Mouse (Mus musculus): ENCODE results near the gene Ptprn2. TPM values are rescaled to one million over a fixed set of nuclear protein-coding genes. Genes with fewer than 3 reads are reported as not detected.

The Ptprn2 gene
- polyA plus RNA-seq, 1 experiment: 0.37 TPM

GRCm38 (mm10) chr12:116528861-116529260 is 43.3 kb downstream of the Ptprn2 start:
- no peaks in the 10 kb centered on the region for H3K9me3 ChIP-seq (replicated peaks; ENCODE audit: control insufficient read depth, insufficient read depth, low read length, poor library complexity, severe bottlenecking)

GRCm38 (mm10) chr12:116533281-116533680 is 47.8 kb downstream of the Ptprn2 start:
- Histone ChIP-seq H3K9me3 (replicated peaks; ENCODE audit: control insufficient read depth, insufficient read depth, low read length, poor library complexity, severe bottlenecking) (no peaks in the 10 kb centered on the region), H3K9ac (ENCODE audit: low read depth, poor library complexity, severe bottlenecking) (no peak overlapping the region), H3K36me3 (ENCODE audit: control insufficient read depth, insufficient read depth, low read length, poor library complexity, severe bottlenecking) (no peaks in the 10 kb centered on the region), H3K4me1 (ENCODE audit: control insufficient read depth, insufficient read depth, low read length) (no peaks in the 10 kb centered on the region), H3K27ac (ENCODE audit: insufficient read depth, low read length) (no peak overlapping the region), H3K4me3 (ENCODE audit: low read depth, low read length) (no peak overlapping the region), H3K27me3 (ENCODE audit: control insufficient read depth, insufficient read depth, low read length, poor library complexity, severe bottlenecking) (no peaks in the 10 kb centered on the region)
- no peak for TF ChIP-seq EP300 (IDR thresholded peaks at IDR 0.05; ENCODE audit: insufficient read depth, low read depth, low read length)
- no peak for TF ChIP-seq CTCF (IDR thresholded peaks at IDR 0.05; ENCODE audit: low read depth, low read length)
- no peak for TF ChIP-seq POLR2A (IDR thresholded peaks at IDR 0.05; ENCODE audit: insufficient read depth, low read length)

More at GRCm38 (mm10) chr12:116528861-116529260, 43.3 kb downstream of the Ptprn2 start:
- Histone ChIP-seq H3K4me1 (ENCODE audit: control insufficient read depth, insufficient read depth, low read length) (no peaks in the 10 kb centered on the region), H3K27ac (ENCODE audit: insufficient read depth, low read length) (no peak overlapping the region), H3K27me3 (ENCODE audit: control insufficient read depth, insufficient read depth, low read length, poor library complexity, severe bottlenecking) (no peaks in the 10 kb centered on the region; the same call in 1 of the 2 replicates), H3K9ac (ENCODE audit: low read depth, poor library complexity, severe bottlenecking) (no peak overlapping the region), H3K4me3 (ENCODE audit: low read depth, low read length) (no peak overlapping the region), H3K36me3 (ENCODE audit: control insufficient read depth, insufficient read depth, low read length, poor library complexity, severe bottlenecking) (no peaks in the 10 kb centered on the region)
- no peak for TF ChIP-seq POLR2A (IDR thresholded peaks at IDR 0.05; ENCODE audit: insufficient read depth, low read length)
- no peak for TF ChIP-seq CTCF (IDR thresholded peaks at IDR 0.05; ENCODE audit: low read depth, low read length)
- no peak for TF ChIP-seq EP300 (IDR thresholded peaks at IDR 0.05; ENCODE audit: insufficient read depth, low read depth, low read length)

GRCm38 (mm10) chr12:116539305-116539704 is 53.8 kb downstream of the Ptprn2 start:
- Histone ChIP-seq H3K27me3 (ENCODE audit: control insufficient read depth, insufficient read depth, low read length, poor library complexity, severe bottlenecking) (no peaks in the 10 kb centered on the region), H3K4me1 (ENCODE audit: control insufficient read depth, insufficient read depth, low read length) (no peaks in the 10 kb centered on the region), H3K9me3 (replicated peaks; ENCODE audit: control insufficient read depth, insufficient read depth, low read length, poor library complexity, severe bottlenecking) (no peaks in the 10 kb centered on the region), H3K9ac (ENCODE audit: low read depth, poor library complexity, severe bottlenecking) (no peak overlapping the region), H3K36me3 (ENCODE audit: control insufficient read depth, insufficient read depth, low read length, poor library complexity, severe bottlenecking) (no peaks in the 10 kb centered on the region), H3K27ac (ENCODE audit: insufficient read depth, low read length) (no peak overlapping the region), H3K4me3 (ENCODE audit: low read depth, low read length) (no peak overlapping the region)
- no peak for TF ChIP-seq POLR2A (IDR thresholded peaks at IDR 0.05; ENCODE audit: insufficient read depth, low read length)
- TF ChIP-seq EP300 (IDR thresholded peaks at IDR 0.05; ENCODE audit: insufficient read depth, low read depth, low read length): no peak
- TF ChIP-seq CTCF (IDR thresholded peaks at IDR 0.05; ENCODE audit: low read depth, low read length): no peak

GRCm38 (mm10) chr12:116540608-116541007 is 55.1 kb downstream of the Ptprn2 start:
- TF ChIP-seq EP300 (IDR thresholded peaks at IDR 0.05; ENCODE audit: insufficient read depth, low read depth, low read length) (no peak), POLR2A (IDR thresholded peaks at IDR 0.05; ENCODE audit: insufficient read depth, low read length) (no peak), CTCF (IDR thresholded peaks at IDR 0.05; ENCODE audit: low read depth, low read length) (no peak)
- Histone ChIP-seq H3K27me3 (ENCODE audit: control insufficient read depth, insufficient read depth, low read length, poor library complexity, severe bottlenecking) (no peaks in the 10 kb centered on the region), H3K36me3 (ENCODE audit: control insufficient read depth, insufficient read depth, low read length, poor library complexity, severe bottlenecking) (no peaks in the 10 kb centered on the region), H3K4me3 (ENCODE audit: low read depth, low read length) (no peak overlapping the region), H3K27ac (ENCODE audit: insufficient read depth, low read length) (no peak overlapping the region), H3K9me3 (replicated peaks; ENCODE audit: control insufficient read depth, insufficient read depth, low read length, poor library complexity, severe bottlenecking) (no peaks in the 10 kb centered on the region), H3K4me1 (ENCODE audit: control insufficient read depth, insufficient read depth, low read length) (no peaks in the 10 kb centered on the region), H3K9ac (ENCODE audit: low read depth, poor library complexity, severe bottlenecking) (no peak overlapping the region)

- Histone ChIP-seq H3K9me3 (replicated peaks; ENCODE audit: control insufficient read depth, insufficient read depth, low read length, poor library complexity, severe bottlenecking) (no peaks in the 10 kb centered on the region), H3K36me3 (ENCODE audit: control insufficient read depth, insufficient read depth, low read length, poor library complexity, severe bottlenecking) (no peaks in the 10 kb centered on the region), H3K9ac (ENCODE audit: low read depth, poor library complexity, severe bottlenecking) (no peak overlapping the region), H3K27ac (ENCODE audit: insufficient read depth, low read length) (no peak overlapping the region), H3K4me1 (ENCODE audit: control insufficient read depth, insufficient read depth, low read length) (no peaks in the 10 kb centered on the region), H3K4me3 (ENCODE audit: low read depth, low read length) (no peak overlapping the region), H3K27me3 (ENCODE audit: control insufficient read depth, insufficient read depth, low read length, poor library complexity, severe bottlenecking) (no peaks in the 10 kb centered on the region)
- TF ChIP-seq POLR2A (IDR thresholded peaks at IDR 0.05; ENCODE audit: insufficient read depth, low read length) (no peak), CTCF (IDR thresholded peaks at IDR 0.05; ENCODE audit: low read depth, low read length) (no peak), EP300 (IDR thresholded peaks at IDR 0.05; ENCODE audit: insufficient read depth, low read depth, low read length) (no peak)
Observed at GRCm38 (mm10) chr12:116550031-116550430, 64.5 kb downstream of the Ptprn2 start.

GRCm38 (mm10) chr12:116551516-116551915 is 66.0 kb downstream of the Ptprn2 start:
- Histone ChIP-seq H3K27ac (ENCODE audit: insufficient read depth, low read length) (no peak overlapping the region), H3K27me3 (ENCODE audit: control insufficient read depth, insufficient read depth, low read length, poor library complexity, severe bottlenecking) (no peaks in the 10 kb centered on the region), H3K9me3 (replicated peaks; ENCODE audit: control insufficient read depth, insufficient read depth, low read length, poor library complexity, severe bottlenecking) (no peaks in the 10 kb centered on the region), H3K4me1 (ENCODE audit: control insufficient read depth, insufficient read depth, low read length) (no peaks in the 10 kb centered on the region), H3K36me3 (ENCODE audit: control insufficient read depth, insufficient read depth, low read length, poor library complexity, severe bottlenecking) (no peaks in the 10 kb centered on the region), H3K9ac (ENCODE audit: low read depth, poor library complexity, severe bottlenecking) (no peak overlapping the region), H3K4me3 (ENCODE audit: low read depth, low read length) (no peak overlapping the region)
- no peak for TF ChIP-seq POLR2A (IDR thresholded peaks at IDR 0.05; ENCODE audit: insufficient read depth, low read length)
- no peak for TF ChIP-seq CTCF (IDR thresholded peaks at IDR 0.05; ENCODE audit: low read depth, low read length)
- no peak for TF ChIP-seq EP300 (IDR thresholded peaks at IDR 0.05; ENCODE audit: insufficient read depth, low read depth, low read length)

All from ES-Bruce4 (cell line).